Mouse (Mus musculus): ENCODE measurements around the gene Capn11. TPM values are rescaled to one million over a fixed set of nuclear protein-coding genes. Genes with fewer than 3 reads are reported as not detected.

The Capn11 gene
- 0.18 and 0.33 TPM in 2 replicates for polyA plus RNA-seq (2015; fragmentation: Nextera tagmentation; extraction: Ambion mirVana)

DNA sequence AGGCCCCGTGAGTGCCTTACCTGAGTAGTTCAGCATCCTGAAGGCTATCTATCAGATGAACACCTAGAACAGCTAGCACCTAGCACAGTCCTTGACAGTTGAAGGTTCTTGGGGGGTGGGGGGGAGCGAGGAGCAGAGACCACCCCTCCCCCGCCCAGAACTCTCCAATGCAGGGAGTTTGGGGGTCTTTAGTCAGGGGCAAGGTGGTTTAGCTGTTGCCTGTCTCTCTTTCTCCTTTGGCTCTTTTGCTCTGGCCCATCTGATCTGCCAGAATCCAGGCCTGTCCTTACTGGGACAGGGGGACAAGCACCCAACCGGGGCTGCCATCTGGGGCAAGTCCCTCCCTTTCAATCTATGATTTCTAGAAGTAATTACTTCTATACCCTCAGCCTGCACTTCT lies at the start of gene Capn11:
Gene Capn11 (minus strand): TSS at position 101 of the 400 bp plus-strand sequence.
- H3K9me3 ChIP-seq = no peaks in the 10 kb centered on the region
- H3K4me2 ChIP-seq = no peak within 1 kb of the TSS
- no peak within 1 kb of the TSS for H3K4me3 ChIP-seq
- peaks cover 3% of the 10 kb centered on the region for H3K4me1 ChIP-seq
- H3K27ac ChIP-seq (replicated peaks) = no peak within 1 kb of the TSS
- ATAC-seq (ENCODE audit: extremely low read depth, insufficient number of reproducible peaks, low FRiP score, low TSS enrichment) = no peak
- no peaks in the 10 kb centered on the region; the same call in 1 of the 2 replicates for H3K27me3 ChIP-seq (replicated peaks)
- WGBS = 67% methylated on average over 4 of the region's 4 CpGs
- no peak within 1 kb of the TSS for H3K9ac ChIP-seq
- H3K36me3 ChIP-seq = peaks cover 25% of the 10 kb centered on the region

DNA sequence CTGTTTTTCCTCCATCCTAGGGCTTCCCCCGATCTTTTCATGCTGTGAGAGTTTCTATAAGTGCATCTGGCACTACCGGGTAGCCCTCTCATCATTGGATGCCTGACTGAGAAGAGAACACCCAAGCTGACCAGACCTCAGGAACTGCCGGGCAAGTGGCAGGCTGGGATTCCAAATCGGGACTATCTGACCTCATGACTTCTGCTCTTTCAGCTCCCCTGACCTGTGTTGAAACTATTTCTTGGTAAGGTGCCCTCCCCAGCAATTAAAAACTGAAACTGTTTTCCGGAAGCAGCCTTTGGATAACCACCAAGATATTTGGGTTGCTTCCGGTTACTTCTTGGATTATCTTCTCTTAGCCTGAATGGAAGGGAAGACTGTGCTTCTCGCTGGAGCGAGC lies 49.1 kb upstream of the Capn11 start:
- H3K36me3 ChIP-seq = no peaks in the 10 kb centered on the region
- peaks cover 20% of the 10 kb centered on the region for H3K4me1 ChIP-seq
- no peak for ATAC-seq (ENCODE audit: extremely low read depth, insufficient number of reproducible peaks, low FRiP score, low TSS enrichment)
- H3K9ac ChIP-seq = no peak overlapping the region
- no peaks in the 10 kb centered on the region for H3K9me3 ChIP-seq
- H3K27me3 ChIP-seq (replicated peaks) = no peaks in the 10 kb centered on the region
- H3K4me3 ChIP-seq = no peak overlapping the region
- H3K4me2 ChIP-seq = no peak overlapping the region
- H3K27ac ChIP-seq (replicated peaks) = no peak overlapping the region
- WGBS = 74% methylated on average over 8 of the region's 8 CpGs

DNA sequence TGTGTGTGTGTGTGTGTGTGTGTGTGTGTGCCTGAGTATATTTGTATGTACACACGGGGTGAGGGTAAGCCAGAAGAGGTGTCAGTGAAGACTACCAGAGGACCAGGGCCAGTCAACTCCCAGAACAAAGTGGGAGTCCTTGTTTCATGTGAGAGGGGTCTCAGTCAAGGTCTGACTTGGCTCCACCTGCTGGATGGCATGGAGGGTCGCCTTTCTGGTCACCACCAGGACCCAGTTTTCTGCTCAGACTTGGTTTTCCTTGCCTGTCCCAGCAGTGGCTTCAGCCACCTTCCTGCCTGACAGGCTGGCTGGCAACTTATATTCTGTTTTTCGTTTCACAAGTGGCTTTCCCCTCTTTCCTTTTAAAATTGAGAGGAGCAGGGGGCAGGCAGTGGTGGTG lies 48.3 kb upstream of the Capn11 start:
- Histone ChIP-seq H3K27ac (replicated peaks) (no peak overlapping the region), H3K27me3 (replicated peaks) (no peaks in the 10 kb centered on the region), H3K36me3 (no peaks in the 10 kb centered on the region), H3K4me3 (no peak overlapping the region), H3K9me3 (no peaks in the 10 kb centered on the region), H3K4me2 (no peak overlapping the region), H3K9ac (no peak overlapping the region), H3K4me1 (peaks cover 20% of the 10 kb centered on the region)
- WGBS = 23% methylated on average over 3 of the region's 3 CpGs
- ATAC-seq (ENCODE audit: extremely low read depth, insufficient number of reproducible peaks, low FRiP score, low TSS enrichment) = no peak

DNA sequence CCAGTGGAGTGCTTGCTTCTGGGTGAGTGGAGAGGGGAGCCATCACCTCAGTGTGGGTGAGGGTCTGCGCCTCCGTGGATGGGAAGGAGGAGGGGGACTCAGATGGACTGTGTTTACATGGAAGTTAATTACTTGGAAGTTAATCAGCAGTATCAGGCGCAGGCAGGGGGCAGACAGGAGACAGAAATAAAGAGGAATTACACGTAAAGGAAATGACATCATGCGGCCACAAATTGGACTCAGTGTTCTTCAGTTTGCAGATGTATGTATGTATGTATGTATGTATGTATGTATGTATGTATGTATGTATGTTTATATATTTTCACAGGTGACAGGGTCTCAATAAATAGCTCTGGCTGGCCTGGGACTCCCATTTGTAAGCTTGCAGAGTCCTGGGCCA lies 47.7 kb upstream of the Capn11 start:
- Histone ChIP-seq H3K27ac (replicated peaks) (no peak overlapping the region), H3K4me1 (peaks cover 20% of the 10 kb centered on the region), H3K27me3 (replicated peaks) (no peaks in the 10 kb centered on the region), H3K4me2 (no peak overlapping the region), H3K9me3 (no peaks in the 10 kb centered on the region), H3K9ac (no peak overlapping the region), H3K4me3 (no peak overlapping the region), H3K36me3 (no peaks in the 10 kb centered on the region)
- WGBS = 67% methylated on average over 5 of the region's 5 CpGs
- no peak for ATAC-seq (ENCODE audit: extremely low read depth, insufficient number of reproducible peaks, low FRiP score, low TSS enrichment)

DNA sequence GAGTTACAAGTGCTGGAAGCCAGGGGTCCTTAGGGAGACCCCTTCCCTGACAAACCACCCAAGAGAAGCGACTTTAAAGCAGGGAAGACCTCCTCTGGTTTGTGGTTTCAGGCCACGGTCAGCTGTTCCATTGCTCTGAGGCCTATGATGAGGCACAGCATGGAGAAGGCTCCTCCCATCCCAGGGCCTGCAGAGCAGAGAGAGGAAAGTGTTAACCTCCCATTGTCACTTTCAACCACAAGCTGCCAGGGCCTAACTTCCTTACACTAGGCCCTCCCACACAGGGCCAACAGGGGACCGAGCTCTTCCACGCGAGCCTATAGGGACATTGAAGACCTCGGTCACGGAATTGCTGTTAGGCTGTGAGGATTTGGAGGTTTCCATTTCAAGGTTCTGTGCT lies 44.1 kb upstream of the Capn11 start:
- H3K4me2 ChIP-seq = no peak overlapping the region
- peaks cover 19% of the 10 kb centered on the region for H3K4me1 ChIP-seq
- no peaks in the 10 kb centered on the region for H3K9me3 ChIP-seq
- no peak for ATAC-seq (ENCODE audit: extremely low read depth, insufficient number of reproducible peaks, low FRiP score, low TSS enrichment)
- no peaks in the 10 kb centered on the region for H3K27me3 ChIP-seq (replicated peaks)
- H3K27ac ChIP-seq (replicated peaks) = no peak overlapping the region
- H3K36me3 ChIP-seq = peaks cover 11% of the 10 kb centered on the region
- 47% methylated on average over 7 of the region's 7 CpGs for WGBS
- no peak overlapping the region for H3K4me3 ChIP-seq
- H3K9ac ChIP-seq = no peak overlapping the region

DNA sequence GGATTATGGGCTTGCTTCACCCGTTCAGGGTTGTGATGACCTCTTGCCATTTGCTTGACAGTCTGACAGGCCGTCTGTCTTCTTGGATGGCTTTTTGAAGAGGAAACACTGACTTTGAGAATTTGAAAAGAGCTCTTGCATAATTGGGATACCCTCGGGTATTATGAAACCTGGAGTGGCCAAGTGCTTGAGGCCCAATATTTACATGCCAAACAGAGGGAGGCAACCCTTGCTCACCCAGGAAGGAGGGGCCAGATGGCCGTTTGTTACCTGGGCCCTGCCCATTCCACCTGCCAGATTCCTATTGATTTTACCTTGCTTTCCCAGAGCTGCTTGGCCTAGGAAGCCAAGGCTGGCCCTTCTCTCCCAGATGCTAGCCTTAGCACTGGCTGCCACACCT lies 43.1 kb upstream of the Capn11 start:
- no peak overlapping the region for H3K4me2 ChIP-seq
- H3K27ac ChIP-seq (replicated peaks) = no peak overlapping the region
- 61% methylated on average over 4 of the region's 4 CpGs for WGBS
- H3K4me3 ChIP-seq = no peak overlapping the region
- H3K27me3 ChIP-seq (replicated peaks) = no peaks in the 10 kb centered on the region
- H3K4me1 ChIP-seq = peaks cover 19% of the 10 kb centered on the region
- no peak for ATAC-seq (ENCODE audit: extremely low read depth, insufficient number of reproducible peaks, low FRiP score, low TSS enrichment)
- no peak overlapping the region for H3K9ac ChIP-seq
- no peaks in the 10 kb centered on the region for H3K9me3 ChIP-seq
- peaks cover 16% of the 10 kb centered on the region for H3K36me3 ChIP-seq

DNA sequence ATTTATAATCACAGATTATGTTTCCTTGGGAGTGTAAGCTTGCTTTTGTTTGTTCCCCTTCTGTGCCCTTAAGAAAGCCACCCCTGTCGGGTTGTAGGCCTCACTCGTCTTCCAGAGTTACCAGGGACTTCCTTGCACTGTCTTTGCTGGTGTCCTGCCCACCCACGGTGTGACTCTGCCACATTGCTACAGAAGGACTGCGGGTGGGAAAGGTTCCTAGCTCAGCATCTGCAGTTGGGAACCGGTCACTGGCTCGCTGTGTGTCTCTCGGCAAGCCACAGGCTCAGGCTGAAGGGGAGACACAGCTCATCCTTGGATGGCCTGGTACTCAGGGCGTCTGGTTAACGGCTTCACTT lies 42.1 kb upstream of the Capn11 start:
- 61% methylated on average over 9 of the region's 9 CpGs for WGBS

DNA sequence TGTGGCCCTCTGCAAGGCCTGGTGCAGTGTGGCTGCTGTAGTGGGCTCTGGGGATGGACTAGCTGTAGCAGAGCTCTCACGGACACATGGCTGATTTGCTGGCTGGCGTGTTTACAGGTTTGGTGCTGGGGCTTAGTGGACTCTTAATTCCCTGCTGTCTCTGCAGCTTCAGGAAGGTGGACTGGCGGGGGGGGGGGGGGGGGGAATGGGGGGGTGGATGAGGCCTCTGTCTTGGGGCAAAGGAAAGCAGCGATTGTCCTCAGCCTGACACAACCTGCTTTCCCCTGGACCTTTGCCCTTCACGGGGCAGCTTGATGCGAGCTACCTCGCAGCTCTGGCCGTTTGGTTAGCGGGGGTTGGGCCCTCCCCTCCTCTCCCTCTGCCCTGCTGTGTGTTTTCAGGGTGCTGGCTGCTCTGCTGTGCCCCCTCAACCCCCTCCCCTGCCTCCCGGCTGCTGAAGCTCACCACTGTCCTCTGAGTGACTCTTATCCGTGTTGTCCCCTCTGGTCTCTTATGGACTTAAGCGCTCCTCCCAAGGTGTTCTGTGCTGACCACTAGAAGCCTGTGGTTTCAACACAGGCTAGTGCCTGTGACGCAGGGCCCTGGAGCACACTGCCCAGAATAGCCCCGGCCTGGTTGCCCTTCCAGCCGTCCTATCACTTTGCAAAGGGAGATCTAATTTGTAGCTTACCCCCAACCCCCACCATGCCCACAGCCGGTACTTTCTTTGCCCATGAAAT lies 41.5 kb upstream of the Capn11 start:
- Histone ChIP-seq H3K4me2 (0 out of 2 replicates have a peak overlapping the region, but pooled peaks have one; percentile 18), H3K9me3 (no peaks in the 10 kb centered on the region), H3K4me1 (peaks cover 17% of the 10 kb centered on the region), H3K36me3 (peaks cover 22% of the 10 kb centered on the region), H3K9ac (peak overlapping the region; percentile 63), H3K4me3 (no peak overlapping the region), H3K27ac (replicated peaks) (peak overlapping the region; percentile 78), H3K27me3 (replicated peaks) (no peaks in the 10 kb centered on the region)
- no peak for ATAC-seq (ENCODE audit: extremely low read depth, insufficient number of reproducible peaks, low FRiP score, low TSS enrichment)
- 35% methylated on average over 9 of the region's 16 CpGs for WGBS

More for the DNA sequence above, 42.1 kb upstream of the Capn11 start:
- peak overlapping the region; percentile 63 for H3K9ac ChIP-seq
- peaks cover 22% of the 10 kb centered on the region for H3K36me3 ChIP-seq
- no peak overlapping the region for H3K4me3 ChIP-seq
- no peaks in the 10 kb centered on the region for H3K9me3 ChIP-seq
- no peak for ATAC-seq (ENCODE audit: extremely low read depth, insufficient number of reproducible peaks, low FRiP score, low TSS enrichment)
- peak overlapping the region; percentile 78 for H3K27ac ChIP-seq (replicated peaks)
- peaks cover 14% of the 10 kb centered on the region for H3K4me1 ChIP-seq
- H3K4me2 ChIP-seq = no peak overlapping the region
- no peaks in the 10 kb centered on the region for H3K27me3 ChIP-seq (replicated peaks)

DNA sequence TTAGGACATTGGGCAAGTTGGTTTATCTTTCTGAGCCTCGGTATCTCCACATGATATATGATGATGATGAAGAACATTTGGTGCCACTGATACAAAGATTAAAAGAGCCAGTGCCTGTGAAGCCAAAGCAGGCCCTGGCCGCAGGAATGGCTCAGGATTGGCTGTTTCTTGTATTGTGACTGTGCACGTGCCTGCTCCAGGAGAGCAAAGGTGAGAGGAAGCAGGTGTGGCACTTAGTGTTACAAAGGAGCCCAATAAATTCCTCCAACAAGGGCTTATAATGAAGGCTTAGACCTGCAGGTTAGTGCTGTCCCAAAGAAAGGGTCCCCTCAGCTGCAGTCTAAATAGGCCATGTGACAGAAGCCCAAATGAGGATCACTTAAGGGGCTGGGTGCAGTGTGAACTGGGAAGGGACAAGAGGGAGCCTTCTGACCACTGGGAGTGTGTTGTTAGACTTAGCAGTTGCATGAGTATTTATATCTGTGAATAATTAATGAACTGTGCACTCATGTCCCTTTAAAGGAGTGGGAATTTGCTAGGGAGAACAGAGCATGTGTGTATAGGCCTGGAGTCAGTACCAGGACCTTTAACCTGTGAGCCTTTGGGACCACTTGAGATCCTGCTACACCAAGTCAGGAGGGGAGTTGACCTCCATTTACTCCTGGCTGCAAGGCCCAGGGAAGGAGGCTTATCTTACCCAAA lies 40.1 kb upstream of the Capn11 start:
- Histone ChIP-seq H3K27me3 (replicated peaks) (no peaks in the 10 kb centered on the region), H3K4me1 (peaks cover 31% of the 10 kb centered on the region), H3K4me2 (no peak overlapping the region), H3K9ac (no peak overlapping the region), H3K36me3 (peaks cover 22% of the 10 kb centered on the region), H3K4me3 (no peak overlapping the region), H3K27ac (replicated peaks) (no peak overlapping the region), H3K9me3 (no peaks in the 10 kb centered on the region)
- ATAC-seq (ENCODE audit: extremely low read depth, insufficient number of reproducible peaks, low FRiP score, low TSS enrichment) = no peak
- WGBS = 82% methylated on average over 3 of the region's 3 CpGs

DNA sequence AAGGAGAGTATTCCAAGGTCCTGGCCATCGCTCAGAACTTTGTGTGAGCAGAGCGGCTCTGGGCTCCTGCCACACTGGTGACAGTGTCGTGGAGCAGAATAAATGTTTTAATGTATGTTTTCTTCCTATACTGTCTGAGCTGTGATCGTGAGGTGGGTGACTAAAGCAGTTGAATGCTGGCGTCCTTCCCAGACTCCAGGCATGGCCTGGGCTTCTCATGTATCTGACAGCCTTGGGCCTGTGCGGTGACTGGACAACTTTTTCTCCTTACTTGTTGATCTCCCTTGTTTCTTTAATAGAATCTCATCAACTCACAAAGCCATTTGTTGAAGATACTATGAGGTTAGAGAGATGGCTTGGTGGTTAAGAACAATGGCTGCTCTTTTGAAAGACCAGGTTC lies 39.2 kb upstream of the Capn11 start:
- 67% methylated on average over 6 of the region's 6 CpGs for WGBS
- Histone ChIP-seq H3K27me3 (replicated peaks) (no peaks in the 10 kb centered on the region), H3K36me3 (peaks cover 22% of the 10 kb centered on the region), H3K27ac (replicated peaks) (no peak overlapping the region), H3K4me3 (no peak overlapping the region), H3K4me2 (no peak overlapping the region), H3K4me1 (peaks cover 39% of the 10 kb centered on the region), H3K9ac (no peak overlapping the region), H3K9me3 (no peaks in the 10 kb centered on the region)
- ATAC-seq (ENCODE audit: extremely low read depth, insufficient number of reproducible peaks, low FRiP score, low TSS enrichment) = no peak

DNA sequence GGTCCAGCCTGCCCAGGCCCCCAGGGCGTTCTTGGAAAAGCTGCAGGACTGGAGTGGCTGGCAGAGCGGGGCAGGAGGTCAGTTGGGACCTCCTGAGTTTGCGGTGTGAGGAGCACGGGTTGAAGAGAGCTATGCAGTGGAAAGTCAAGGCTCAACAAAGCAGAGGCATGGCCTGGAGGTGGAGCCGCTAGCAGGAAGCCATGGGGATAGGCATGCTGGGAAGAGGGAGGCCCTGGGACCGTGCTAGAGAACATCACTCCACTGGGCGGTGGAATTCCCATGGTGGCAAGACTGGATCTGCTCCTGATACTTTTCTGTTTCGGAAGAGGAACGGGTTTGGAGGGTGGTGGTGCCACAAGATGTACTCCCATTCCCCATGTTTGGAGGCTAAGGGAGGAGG lies 37.9 kb upstream of the Capn11 start:
- no peak for ATAC-seq (ENCODE audit: extremely low read depth, insufficient number of reproducible peaks, low FRiP score, low TSS enrichment)
- WGBS = 91% methylated on average over 9 of the region's 9 CpGs
- H3K4me3 ChIP-seq = no peak overlapping the region
- no peaks in the 10 kb centered on the region for H3K27me3 ChIP-seq (replicated peaks)
- H3K9me3 ChIP-seq = no peaks in the 10 kb centered on the region
- no peak overlapping the region for H3K27ac ChIP-seq (replicated peaks)
- no peak overlapping the region for H3K9ac ChIP-seq
- peaks cover 22% of the 10 kb centered on the region for H3K36me3 ChIP-seq
- H3K4me2 ChIP-seq = no peak overlapping the region
- peaks cover 47% of the 10 kb centered on the region for H3K4me1 ChIP-seq
